Mouse (Mus musculus): ENCODE measurements around the gene 9530003J23Rik. TPM values are rescaled to one million over a fixed set of nuclear protein-coding genes. Genes with fewer than 3 reads are reported as not detected.
"Not testable (repeated sequence)": the region's sequence is repeated elsewhere in the genome, so short reads cannot be mapped to it uniquely, and the experiment has no call there.

Gene 9530003J23Rik
- polyA plus RNA-seq, 1 experiment from 2014 or later, result not detected

DNA sequence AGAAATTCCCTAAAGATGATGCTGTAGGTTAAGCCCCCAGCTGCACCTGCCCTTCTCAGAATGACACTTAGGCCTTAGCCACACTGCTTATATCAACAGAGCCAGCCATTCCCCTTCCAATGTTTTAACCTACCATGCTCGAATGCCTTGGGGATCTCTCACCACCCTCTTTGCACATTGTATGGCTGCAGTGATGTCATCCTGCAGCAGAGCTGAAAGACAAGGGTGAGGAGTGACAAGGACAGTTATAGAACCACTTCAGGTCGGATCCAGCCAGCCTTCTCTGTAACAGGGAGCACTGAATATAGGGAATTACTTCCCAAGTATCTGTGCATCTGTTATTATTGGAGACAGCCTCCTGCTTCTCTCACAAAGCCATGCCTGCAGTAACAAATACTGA, 40.0 kb upstream of the 9530003J23Rik start:
- not testable (repeated sequence) for H3K9ac ChIP-seq; H3K4me1 ChIP-seq; H3K4me2 ChIP-seq; ATAC-seq; H3K4me3 ChIP-seq; H3K9me3 ChIP-seq (replicated peaks); H3K27me3 ChIP-seq (replicated peaks); H3K27ac ChIP-seq; H3K36me3 ChIP-seq
- 44% methylated on average over 2 of the region's 2 CpGs for WGBS (ENCODE audit: insufficient replicate concordance)

- H3K36me3 ChIP-seq; H3K4me1 ChIP-seq; H3K27me3 ChIP-seq (replicated peaks); H3K4me2 ChIP-seq; H3K4me3 ChIP-seq; H3K27ac ChIP-seq; H3K9ac ChIP-seq; H3K9me3 ChIP-seq (replicated peaks); ATAC-seq: not testable (repeated sequence)
- WGBS (ENCODE audit: insufficient replicate concordance), result 75% methylated on average over 9 of the region's 9 CpGs
Observed at GRCm38 (mm10) chr10:117277779-117278178, 39.3 kb upstream of the 9530003J23Rik start.

- no peak overlapping the region for H3K27ac ChIP-seq
- H3K27me3 ChIP-seq (replicated peaks), result no peaks in the 10 kb centered on the region
- no peaks in the 10 kb centered on the region for H3K4me1 ChIP-seq
- WGBS (ENCODE audit: insufficient replicate concordance), result 65% methylated on average over 10 of the region's 10 CpGs
- no peaks in the 10 kb centered on the region for H3K9me3 ChIP-seq (replicated peaks)
- H3K9ac ChIP-seq, result no peak overlapping the region
- H3K4me3 ChIP-seq, result no peak overlapping the region
- ATAC-seq, result no peak
- H3K4me2 ChIP-seq, result no peak overlapping the region
- no peaks in the 10 kb centered on the region for H3K36me3 ChIP-seq
Observed at GRCm38 (mm10) chr10:117275681-117276369, 37.3 kb upstream of the 9530003J23Rik start.

DNA sequence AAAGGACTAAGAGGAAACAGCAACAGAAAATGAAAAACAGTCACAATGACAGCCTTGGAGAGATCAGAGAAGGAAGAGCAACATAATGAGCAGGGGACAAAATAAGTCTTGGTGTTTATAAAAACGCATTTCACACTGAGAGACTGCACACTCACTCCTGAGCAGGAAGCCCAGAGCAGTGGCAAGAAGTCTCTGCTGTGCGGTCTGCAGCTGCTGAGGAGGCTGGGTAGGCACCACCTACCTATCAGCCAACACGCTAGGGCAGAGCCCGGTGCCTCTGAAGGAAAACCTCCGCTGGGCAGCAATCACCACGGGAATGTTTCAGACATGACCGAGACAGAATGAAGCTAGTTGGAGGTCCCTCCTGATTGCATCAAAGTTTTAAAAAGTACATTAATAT, 36.1 kb upstream of the 9530003J23Rik start:
- H3K27ac ChIP-seq; H3K4me1 ChIP-seq; H3K9ac ChIP-seq; H3K4me2 ChIP-seq; H3K36me3 ChIP-seq; H3K9me3 ChIP-seq (replicated peaks); H3K27me3 ChIP-seq (replicated peaks); ATAC-seq; H3K4me3 ChIP-seq: not testable (repeated sequence)
- WGBS (ENCODE audit: insufficient replicate concordance), result 62% methylated on average over 3 of the region's 7 CpGs

DNA sequence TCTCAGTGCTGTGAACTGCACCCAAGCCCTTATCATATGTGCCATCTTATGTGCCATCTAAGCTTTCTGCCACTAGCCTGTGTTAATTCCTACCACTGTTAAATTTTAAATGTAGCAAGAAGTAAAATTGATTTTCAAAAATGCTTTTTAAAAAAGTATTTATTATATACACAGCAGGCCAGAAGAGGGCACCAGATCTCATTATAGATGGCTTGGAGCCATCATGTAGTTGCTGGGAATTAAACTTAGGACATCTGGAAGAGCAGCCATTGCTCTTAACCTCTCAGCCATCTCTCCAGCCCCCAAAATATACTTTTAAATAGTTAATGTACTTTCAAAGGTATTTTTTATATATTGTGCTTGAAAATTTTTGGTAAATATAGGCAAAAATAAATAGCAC, 33.5 kb upstream of the 9530003J23Rik start:
- no peak for ATAC-seq
- H3K4me2 ChIP-seq, result no peak overlapping the region

GRCm38 (mm10) chr10:117259870-117260269, 21.4 kb upstream of the 9530003J23Rik start:
- H3K4me1 ChIP-seq, result no peaks in the 10 kb centered on the region
- no peaks in the 10 kb centered on the region for H3K36me3 ChIP-seq
- H3K4me2 ChIP-seq, result no peak overlapping the region
- no peak overlapping the region for H3K9ac ChIP-seq
- no peak for ATAC-seq
- H3K27me3 ChIP-seq (replicated peaks), result no peaks in the 10 kb centered on the region
- H3K9me3 ChIP-seq (replicated peaks), result 0 out of 2 replicates have a peak, but pooled peaks cover 7% of the 10 kb centered on the region
- no peak overlapping the region for H3K27ac ChIP-seq
- H3K4me3 ChIP-seq, result no peak overlapping the region

More for the DNA sequence above, 33.5 kb upstream of the 9530003J23Rik start:
- no peak overlapping the region for H3K27ac ChIP-seq
- H3K4me1 ChIP-seq, result no peaks in the 10 kb centered on the region
- no peaks in the 10 kb centered on the region for H3K27me3 ChIP-seq (replicated peaks)
- no peak overlapping the region for H3K9ac ChIP-seq
- no peak overlapping the region for H3K4me3 ChIP-seq
- H3K36me3 ChIP-seq, result no peaks in the 10 kb centered on the region
- no peaks in the 10 kb centered on the region for H3K9me3 ChIP-seq (replicated peaks)

DNA sequence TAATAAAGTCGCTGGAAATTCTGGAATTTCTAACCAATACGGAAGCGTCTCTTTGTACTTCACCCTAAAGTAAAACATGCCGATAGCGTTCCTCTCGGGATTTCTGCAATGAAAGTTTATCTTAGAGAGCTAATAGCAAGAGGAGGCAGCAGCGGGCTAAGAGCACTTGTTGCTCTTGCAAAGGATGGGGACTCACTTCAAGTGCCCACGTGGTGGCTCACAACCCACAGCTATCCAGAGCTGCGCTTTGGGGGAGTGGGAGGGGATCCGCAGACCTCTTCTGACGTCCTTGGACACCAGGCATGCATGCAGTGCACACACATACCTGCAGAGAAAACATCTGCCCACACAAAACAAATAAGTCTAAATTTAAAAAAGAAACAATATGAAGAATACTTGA, 2.6 kb downstream of the 9530003J23Rik start:
- Histone ChIP-seq H3K27ac (no peak overlapping the region), H3K4me2 (no peak overlapping the region), H3K27me3 (replicated peaks) (no peaks in the 10 kb centered on the region), H3K36me3 (no peaks in the 10 kb centered on the region), H3K4me3 (no peak overlapping the region), H3K4me1 (peaks cover 6% of the 10 kb centered on the region; the same call in 1 of the 2 replicates), H3K9ac (no peak overlapping the region), H3K9me3 (replicated peaks) (no peaks in the 10 kb centered on the region)
- ATAC-seq, result no peak
- WGBS (ENCODE audit: insufficient replicate concordance), result 58% methylated on average over 11 of the region's 11 CpGs

GRCm38 (mm10) chr10:117234825-117235224, 3.7 kb downstream of the 9530003J23Rik start:
- WGBS (ENCODE audit: insufficient replicate concordance), result 55% methylated on average over 4 of the region's 4 CpGs
- H3K4me2 ChIP-seq, result no peak overlapping the region

GRCm38 (mm10) chr10:117229826-117230225, 8.7 kb downstream of the 9530003J23Rik start:
- no peak overlapping the region for H3K9ac ChIP-seq
- H3K27ac ChIP-seq, result no peak overlapping the region
- no peak overlapping the region for H3K4me3 ChIP-seq
- H3K36me3 ChIP-seq, result no peaks in the 10 kb centered on the region
- WGBS (ENCODE audit: insufficient replicate concordance), result 66% methylated on average over 16 of the region's 16 CpGs
- ATAC-seq, result 0 out of 2 replicates have a peak, but pooled peaks have one; percentile 48
- 0 out of 2 replicates have a peak overlapping the region, but pooled peaks have one; percentile 3 for H3K4me2 ChIP-seq
- H3K27me3 ChIP-seq (replicated peaks), result no peaks in the 10 kb centered on the region
- no peaks in the 10 kb centered on the region for H3K9me3 ChIP-seq (replicated peaks)
- peaks cover 12% of the 10 kb centered on the region for H3K4me1 ChIP-seq

More at GRCm38 (mm10) chr10:117234825-117235224, 3.7 kb downstream of the 9530003J23Rik start:
- Histone ChIP-seq H3K27ac (no peak overlapping the region), H3K27me3 (replicated peaks) (no peaks in the 10 kb centered on the region), H3K9me3 (replicated peaks) (no peaks in the 10 kb centered on the region), H3K36me3 (no peaks in the 10 kb centered on the region), H3K4me3 (no peak overlapping the region), H3K9ac (no peak overlapping the region), H3K4me1 (peaks cover 6% of the 10 kb centered on the region; the same call in 1 of the 2 replicates)
- no peak for ATAC-seq

- Histone ChIP-seq H3K4me2 (no peak overlapping the region), H3K27ac (no peak overlapping the region), H3K36me3 (peaks cover 21% of the 10 kb centered on the region), H3K9me3 (replicated peaks) (no peaks in the 10 kb centered on the region), H3K4me1 (peaks cover 24% of the 10 kb centered on the region), H3K4me3 (no peak overlapping the region), H3K27me3 (replicated peaks) (no peaks in the 10 kb centered on the region), H3K9ac (no peak overlapping the region)
- 58% methylated on average over 3 of the region's 3 CpGs for WGBS (ENCODE audit: insufficient replicate concordance)
- ATAC-seq, result no peak
Observed at GRCm38 (mm10) chr10:117226002-117226401, 12.5 kb downstream of the 9530003J23Rik start.

DNA sequence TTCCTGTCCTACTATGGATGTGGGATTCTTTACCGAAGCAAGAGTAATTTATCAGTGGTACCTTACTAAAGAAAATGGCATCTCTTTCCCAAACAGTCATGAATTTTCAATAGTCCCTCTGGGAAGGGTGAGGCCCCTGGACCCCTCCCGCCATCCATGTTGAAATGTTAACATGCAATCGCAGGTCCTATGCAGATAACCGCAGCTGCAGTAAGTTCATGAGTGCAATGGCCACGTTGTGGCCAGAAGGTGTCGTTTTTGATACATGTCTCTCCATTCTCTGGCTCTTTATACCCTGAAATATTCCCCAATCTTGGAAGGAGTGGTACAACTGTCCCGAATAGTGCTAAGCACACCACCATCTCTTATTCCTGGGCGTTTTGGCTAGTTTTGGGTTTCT, 13.4 kb downstream of the 9530003J23Rik start:
- H3K27ac ChIP-seq, result peak overlapping the region; percentile 95

GRCm38 (mm10) chr10:117224102-117224990, 14.2 kb downstream of the 9530003J23Rik start, which contains the start of gene Yeats4:
Gene Yeats4 (minus strand): TSS chr10:117224507.
- ATAC-seq, result peak; percentile 97
- Histone ChIP-seq H3K4me3 (peak within 1 kb of the TSS; percentile 81), H3K9me3 (replicated peaks) (no peaks in the 10 kb centered on the region), H3K27me3 (replicated peaks) (no peaks in the 10 kb centered on the region), H3K36me3 (peaks cover 38% of the 10 kb centered on the region), H3K27ac (peak within 1 kb of the TSS; percentile 95), H3K9ac (peak within 1 kb of the TSS; percentile 86), H3K4me1 (peaks cover 24% of the 10 kb centered on the region), H3K4me2 (peak within 1 kb of the TSS; percentile 83)
- WGBS (ENCODE audit: insufficient replicate concordance), result under 1% methylated on average over 63 of the region's 63 CpGs

More for the DNA sequence above, 13.4 kb downstream of the 9530003J23Rik start:
- H3K9ac ChIP-seq, result peak overlapping the region; percentile 86
- H3K4me1 ChIP-seq, result peaks cover 24% of the 10 kb centered on the region
- H3K4me2 ChIP-seq, result peak overlapping the region; percentile 83
- H3K4me3 ChIP-seq, result peak overlapping the region; percentile 81
- WGBS (ENCODE audit: insufficient replicate concordance), result 46% methylated on average over 8 of the region's 8 CpGs
- H3K27me3 ChIP-seq (replicated peaks), result no peaks in the 10 kb centered on the region
- no peak for ATAC-seq
- no peaks in the 10 kb centered on the region for H3K9me3 ChIP-seq (replicated peaks)
- peaks cover 30% of the 10 kb centered on the region for H3K36me3 ChIP-seq

All from liver, embryonic 12.5 days (tissue).